Mouse (Mus musculus) left cerebral cortex, adult 18-20 months (tissue): ENCODE data around the gene Smoc1. TPM values are rescaled to one million over a fixed set of nuclear protein-coding genes. Genes with fewer than 3 reads are reported as not detected.

ENCODE experiments used
- DNase-seq, 2 experiments: peaks; one replicate each; pipeline ENCODE4 v3.0.0; 2021 to 2022; ENCODE audit warnings: low spot score in 2 of 2, mixed read lengths in 1 of 2
- total RNA-seq, 2 experiments: library from RNA; stranded (reverse); gene quantifications; 2 replicates each; pipeline ENCODE4 v1.2.3; 2021

Gene Smoc1
- total RNA-seq, 2 experiments from 2014 or later = 7.4 to 10.4 TPM

GRCm38 (mm10) chr12:81019280-81019935 lies 7.2 kb upstream of the Smoc1 start:
- DNase-seq = no peak

GRCm38 (mm10) chr12:81024407-81024806 lies 2.2 kb upstream of the Smoc1 start:
- no peak for DNase-seq

DNA sequence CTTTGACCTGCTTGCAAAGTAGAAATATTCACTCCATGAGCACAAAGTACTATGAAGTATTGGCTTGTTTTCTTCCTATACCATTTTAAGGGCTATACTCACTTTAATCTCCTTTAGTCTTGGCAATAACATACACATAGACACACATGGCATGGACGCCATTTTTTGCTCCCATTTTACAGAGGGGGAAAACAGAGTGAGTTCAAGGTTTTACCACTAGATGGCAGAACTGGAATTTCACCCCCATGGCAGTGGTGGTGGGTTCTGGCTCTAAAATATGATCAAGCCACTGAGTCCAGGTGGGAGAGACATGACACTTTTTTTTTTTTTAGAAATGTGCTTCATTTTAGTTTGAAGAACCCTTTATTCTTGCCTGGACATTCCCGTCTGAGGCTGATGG lies 1.6 kb upstream of the Smoc1 start:
- DNase-seq = no peak

DNA sequence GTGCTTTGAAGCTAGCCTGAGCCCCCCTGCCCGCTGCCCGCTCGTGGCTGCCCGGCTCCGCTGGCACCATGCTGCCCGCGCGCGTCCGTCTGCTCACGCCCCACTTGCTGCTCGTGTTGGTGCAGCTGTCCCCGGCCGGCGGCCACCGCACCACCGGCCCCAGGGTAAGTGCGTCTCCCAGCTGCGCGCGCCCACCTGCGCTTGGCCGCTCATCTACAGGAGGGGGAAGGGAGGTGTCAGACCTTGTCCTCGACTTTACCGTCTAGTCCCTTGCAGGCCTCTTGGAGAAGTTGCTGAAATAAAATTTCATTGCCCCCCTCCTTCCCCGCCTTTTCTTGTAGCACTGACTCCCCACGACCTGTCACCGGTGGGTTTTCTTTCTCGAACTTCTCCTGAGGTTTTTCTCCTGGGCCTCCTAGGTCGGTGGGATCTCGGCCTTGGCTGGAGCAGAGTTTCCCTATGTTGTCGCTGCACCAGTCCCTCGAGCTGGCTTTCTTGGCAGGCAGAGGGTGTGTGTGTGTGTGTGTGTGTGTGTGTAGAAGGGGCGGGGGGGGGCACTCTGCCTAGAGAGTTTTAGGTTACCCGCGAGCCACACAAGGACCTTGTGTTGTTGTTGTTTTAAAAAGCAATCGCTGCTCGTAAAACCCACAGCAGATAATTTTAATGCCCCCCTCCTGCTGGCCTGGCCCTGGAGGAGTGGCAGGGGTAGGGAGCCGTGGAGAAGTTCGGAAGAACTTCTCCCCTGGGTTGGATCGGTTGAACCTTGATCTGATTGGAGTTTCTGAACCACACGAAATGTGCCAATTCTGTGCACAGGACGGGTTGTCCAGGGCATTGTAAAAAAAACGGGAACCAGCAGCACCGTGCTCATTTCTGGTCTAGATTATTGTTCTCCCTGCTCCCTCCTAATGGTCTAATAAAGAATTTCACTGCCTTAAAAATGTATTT lies 661 bp downstream of the Smoc1 start:
- peak in 1 of 2 experiments; percentile 12 for DNase-seq

DNA sequence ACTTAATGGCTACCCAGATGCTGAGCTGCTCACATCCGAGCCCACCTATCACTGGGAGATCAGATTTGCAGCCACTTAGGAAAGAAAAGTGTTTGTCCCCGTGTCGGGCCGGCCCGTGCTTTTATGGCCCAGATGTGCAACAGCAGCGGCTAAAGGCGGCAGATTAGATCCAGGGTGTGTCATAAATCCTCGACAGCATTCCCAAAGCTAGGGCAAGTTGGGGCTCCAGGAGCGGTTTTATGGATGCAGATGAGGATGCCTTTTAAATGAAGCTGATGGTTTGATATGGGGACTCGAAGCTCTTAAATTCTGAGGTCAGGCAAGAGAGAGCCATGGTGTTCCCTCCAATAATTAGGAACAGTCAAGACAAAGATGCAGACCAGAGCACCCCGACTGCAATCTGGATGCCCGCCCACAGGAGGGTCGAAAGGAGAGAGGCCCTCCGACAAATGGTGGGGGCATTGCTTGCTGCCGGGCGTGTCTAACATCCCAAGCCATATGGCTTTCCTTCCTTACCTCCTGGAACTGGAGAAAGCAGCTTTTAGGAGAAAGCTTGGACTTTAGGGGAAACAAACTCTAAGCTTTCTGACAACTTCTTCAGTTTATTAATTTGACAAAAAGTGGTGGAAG lies 1.8 kb downstream of the Smoc1 start:
- DNase-seq = no peak

DNA sequence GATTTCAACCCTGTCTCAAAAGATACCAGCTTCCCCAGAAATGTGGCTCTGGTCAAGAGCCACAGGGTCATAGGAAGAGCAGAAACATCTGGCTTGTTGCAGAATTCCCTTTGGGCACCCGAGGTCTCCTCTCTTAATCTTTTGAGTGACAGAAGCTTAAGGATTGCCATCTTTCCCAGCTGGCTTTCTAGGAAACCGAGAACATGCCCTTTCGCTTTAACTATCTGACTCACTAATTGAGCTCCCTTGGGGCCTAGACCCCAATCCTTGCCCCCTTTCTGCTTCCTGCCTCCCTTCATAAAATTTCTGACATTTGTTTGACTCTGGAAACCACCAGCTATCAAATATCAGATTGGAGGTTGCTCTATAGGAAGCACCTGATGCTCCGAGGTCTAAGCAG lies 3.1 kb downstream of the Smoc1 start:
- no peak for DNase-seq

- DNase-seq = peak in 1 of 2 experiments; percentile 22
Observed at GRCm38 (mm10) chr12:81031579-81031978, 5.0 kb downstream of the Smoc1 start.

DNA sequence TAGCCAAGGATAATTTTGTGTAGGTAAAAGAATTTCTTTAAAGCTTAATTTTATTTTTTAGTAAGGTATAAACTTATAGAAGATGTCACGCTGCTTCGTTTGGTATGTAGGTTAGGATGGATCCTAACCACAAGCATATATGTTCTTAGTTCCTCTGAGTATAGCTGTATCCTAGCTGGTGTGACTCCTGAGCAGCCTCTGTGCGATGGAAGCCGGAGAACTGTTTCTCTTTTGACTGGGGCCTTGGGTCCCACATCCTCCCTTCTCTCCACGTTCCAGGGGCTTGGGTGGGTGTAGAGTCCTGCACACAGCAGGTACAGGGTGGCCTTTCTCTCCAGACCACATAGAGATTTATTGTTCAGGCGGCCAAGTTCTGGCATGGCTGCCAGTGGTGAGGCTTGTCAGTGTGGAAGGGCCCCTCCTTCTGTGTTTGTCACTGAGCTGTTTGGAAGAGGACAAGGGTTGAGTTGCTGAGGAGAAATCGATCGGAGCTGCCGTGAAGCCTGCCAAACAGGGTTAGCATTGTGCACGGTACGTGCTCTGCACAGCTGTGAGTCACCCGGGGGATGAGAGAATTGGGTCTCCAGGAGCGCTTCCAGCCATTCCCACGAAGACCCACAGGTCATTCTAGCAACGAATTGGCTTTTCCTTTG lies 6.9 kb downstream of the Smoc1 start:
- peak in 1 of 2 experiments; percentile 8 for DNase-seq

DNA sequence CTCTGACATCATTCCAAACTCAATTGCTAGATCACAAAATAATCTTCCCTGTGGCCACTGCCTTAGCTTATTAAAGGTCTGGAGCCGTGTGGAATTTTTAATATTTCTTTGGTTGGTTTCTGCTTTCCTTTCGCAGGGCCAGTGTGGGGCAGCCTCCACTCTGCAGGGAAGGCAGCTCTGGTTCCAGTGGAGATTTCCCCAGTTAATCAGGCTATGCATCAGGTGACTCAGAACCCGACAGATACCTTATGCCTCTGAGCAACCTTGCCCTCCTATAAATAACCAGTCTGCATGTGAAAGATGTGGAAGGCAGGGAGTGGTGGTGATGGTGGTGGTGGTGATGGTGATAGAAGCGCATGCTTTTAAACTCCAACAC lies 7.4 kb downstream of the Smoc1 start:
- no peak for DNase-seq

GRCm38 (mm10) chr12:81035850-81036249 lies 9.2 kb downstream of the Smoc1 start:
- no peak for DNase-seq

DNA sequence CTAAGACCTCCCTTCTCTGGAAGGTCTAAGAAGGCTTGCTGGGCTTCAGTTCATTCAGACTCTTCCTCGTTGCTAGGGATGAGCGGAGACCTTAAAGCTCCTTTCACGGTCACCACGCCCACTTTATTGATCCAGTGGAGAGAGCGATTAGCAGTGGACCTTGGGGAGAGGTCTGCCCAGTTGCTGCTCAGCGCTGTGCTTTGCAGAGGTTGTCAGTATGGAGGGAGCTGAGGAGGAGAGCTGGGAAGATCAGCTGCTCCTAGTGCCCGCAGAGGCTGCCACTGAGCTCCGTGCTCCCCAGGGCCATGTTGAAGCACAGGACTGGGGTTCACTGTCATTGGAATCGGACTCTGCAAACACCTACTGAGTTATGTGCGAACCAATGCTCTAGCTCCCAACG lies 17.0 kb downstream of the Smoc1 start:
- no peak for DNase-seq

GRCm38 (mm10) chr12:81046926-81047325 lies 20.3 kb downstream of the Smoc1 start:
- DNase-seq = no peak

DNA sequence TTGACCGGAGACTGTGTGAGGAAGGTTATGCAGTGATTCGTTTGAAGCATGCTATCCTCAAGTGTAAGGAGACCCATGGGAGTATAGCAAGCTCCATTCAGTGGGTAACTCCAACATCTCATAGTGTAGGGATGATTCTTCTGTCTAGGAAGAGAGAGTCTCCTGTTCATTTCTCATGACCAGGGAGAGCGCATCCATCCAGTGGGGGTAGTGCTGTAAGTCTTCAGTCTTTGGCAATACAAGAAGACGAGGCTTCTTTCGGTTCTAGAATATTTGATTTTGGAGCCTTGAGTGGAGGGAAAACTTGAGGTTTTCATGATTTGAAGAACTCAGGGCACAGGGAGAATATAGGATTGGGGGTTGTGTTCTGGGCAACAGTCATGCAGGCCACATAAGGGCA lies 23.1 kb downstream of the Smoc1 start:
- no peak for DNase-seq

DNA sequence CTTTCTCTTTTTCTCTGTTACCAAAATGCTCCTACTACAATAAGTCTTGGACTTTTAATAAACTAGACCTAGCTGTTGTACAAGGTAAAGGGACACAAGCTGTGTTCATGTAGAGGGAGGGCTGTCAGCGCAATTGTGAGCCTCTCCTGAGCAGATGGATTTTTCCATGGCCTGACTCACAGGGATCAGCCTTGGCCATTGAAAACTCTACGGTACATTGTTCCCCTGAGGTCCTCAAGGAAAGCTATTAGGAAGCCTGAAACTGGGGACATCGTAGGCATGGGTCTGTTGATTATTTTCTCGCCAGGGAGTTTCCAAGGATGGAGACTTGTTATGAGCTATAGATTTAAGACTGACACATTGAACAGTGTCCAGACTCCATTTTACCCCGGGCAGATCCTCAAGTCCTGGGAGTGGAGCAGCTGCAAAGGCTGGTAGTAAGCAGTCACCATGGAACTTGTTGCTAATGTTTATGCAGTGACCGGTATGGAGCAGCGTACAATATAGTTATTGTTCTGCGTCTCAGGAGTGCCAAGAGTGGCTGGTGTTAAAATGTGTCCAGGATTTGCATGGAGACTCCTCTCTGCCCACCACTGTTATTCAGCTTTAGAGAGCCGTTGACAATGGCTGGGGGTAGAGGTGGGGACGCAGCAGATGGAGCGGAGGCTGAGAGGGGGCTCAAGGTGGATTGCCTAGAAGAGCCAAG lies 28.5 kb downstream of the Smoc1 start:
- no peak for DNase-seq

DNA sequence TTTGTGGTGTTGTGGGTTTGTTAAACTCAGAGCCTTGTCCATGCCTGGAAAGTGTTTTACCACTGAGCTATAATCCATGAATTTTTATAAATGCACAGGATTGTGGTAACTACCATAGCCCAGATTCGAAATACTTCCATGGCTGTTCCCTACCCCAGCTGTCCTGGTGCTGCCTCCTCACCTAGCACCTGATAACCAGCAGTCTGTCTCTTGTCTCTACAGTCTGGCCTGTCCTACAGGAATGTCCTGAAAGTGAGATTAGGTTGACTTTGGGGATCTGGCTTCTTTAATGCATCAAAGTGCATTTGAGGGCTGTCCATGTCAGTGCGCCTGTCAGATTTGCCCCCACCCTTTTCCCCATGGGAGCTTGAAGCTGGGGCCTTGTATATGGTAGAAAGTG lies 29.2 kb downstream of the Smoc1 start:
- no peak for DNase-seq

DNA sequence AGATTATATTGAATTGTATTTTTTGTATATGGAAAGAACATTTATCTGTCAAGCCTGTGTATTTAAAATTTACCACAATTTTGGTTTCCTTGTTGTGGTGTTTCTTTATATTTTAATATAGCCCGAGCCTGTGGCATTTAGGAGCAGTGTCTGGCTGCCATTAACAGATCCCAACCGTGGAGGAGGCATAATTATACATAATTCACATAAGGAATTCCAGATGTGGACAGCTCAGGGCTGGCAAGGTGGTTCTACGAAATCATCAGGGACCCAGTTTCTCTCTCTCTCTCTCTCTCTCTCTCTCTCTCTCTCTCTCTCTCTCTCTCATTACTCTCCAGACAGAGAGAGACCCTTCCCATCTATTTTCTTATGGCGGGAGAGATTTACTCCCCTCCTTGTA lies 31.0 kb downstream of the Smoc1 start:
- DNase-seq = no peak

- DNase-seq = no peak
Observed at GRCm38 (mm10) chr12:81058561-81058960, 32.0 kb downstream of the Smoc1 start.

- peak; percentile 10 to 26 for DNase-seq
Observed at GRCm38 (mm10) chr12:81061831-81062361, 35.3 kb downstream of the Smoc1 start.

DNA sequence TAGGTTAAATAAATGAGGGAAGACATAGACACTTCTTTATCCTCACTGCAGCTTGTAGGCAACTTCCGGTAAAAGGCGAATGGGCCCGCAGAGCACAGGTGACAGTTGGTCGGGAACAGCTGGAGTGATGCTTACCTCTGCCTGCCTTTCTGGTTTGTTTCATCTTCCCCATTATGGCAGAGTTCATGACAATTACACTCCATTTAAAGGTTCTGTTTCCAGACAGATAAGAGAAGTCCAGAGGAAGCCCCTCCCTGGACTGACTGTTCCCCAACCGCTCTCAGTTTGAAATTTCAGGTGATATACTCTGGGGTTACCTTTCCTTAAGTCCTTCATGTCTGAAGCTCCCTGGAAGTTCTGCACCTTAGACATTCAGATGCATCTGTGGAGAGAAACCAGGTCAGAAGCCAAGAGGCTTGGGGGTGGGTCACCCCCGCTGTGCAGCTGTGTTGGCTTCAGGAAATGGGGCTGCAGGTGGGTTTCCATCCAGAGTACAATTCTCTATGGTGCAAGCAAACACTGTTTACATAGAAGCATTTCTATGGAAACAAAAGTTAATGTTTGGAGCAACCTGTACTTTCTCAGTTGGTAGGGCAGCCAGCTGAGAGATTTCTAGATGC lies 36.8 kb downstream of the Smoc1 start:
- no peak for DNase-seq

DNA sequence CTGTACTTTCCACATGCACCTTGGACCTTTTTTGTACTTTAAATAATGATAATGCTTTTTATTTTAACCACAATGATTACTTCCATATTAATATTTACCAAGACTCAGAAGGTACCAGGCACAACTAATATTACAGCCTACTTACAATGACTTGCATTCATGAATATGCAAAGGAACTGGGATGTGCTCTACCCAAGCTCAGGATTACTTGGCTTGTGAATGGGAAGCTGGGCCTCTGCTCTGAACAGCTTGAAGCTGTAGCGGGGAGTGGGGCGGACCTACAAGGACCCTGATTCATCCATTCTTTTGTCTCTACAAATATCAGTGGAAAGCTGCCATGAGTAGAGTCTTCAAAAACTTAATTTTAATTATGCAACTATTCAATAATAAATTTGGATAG lies 47.5 kb downstream of the Smoc1 start:
- DNase-seq = no peak
